Mouse (Mus musculus) small intestine, adult 2 months (tissue): ENCODE measurements around the gene Gm38431.

ENCODE experiments used
- CTCF ChIP-seq: fragments of 200-500 bp; IDR thresholded peaks from 2 replicates; pipeline ENCODE4 v1.5.1; 2012; ENCODE audit warnings: low read depth, mild to moderate bottlenecking, control low read depth, inconsistent platforms, low read length, moderate library complexity, mixed read lengths; ENCODE audit not compliant: insufficient replicate concordance, insufficient read length; ENCODE audit errors: extremely low read depth
- POLR2A ChIP-seq: fragments of 200-500 bp; IDR thresholded peaks from 2 replicates; pipeline ENCODE4 v1.6.1; 2012; ENCODE audit warnings: low read depth, mild to moderate bottlenecking, control low read depth, inconsistent platforms, low read length, moderate library complexity

GRCm38 (mm10) chr9:21067006-21067684 lies 24.7 kb downstream of the Gm38431 start, which contains the start of gene Zglp1:
- no peak for TF ChIP-seq CTCF
- TF ChIP-seq POLR2A, result no peak
